Mouse (Mus musculus) small intestine, adult 2 months (tissue): ENCODE data around the gene Usp46. TPM values are rescaled to one million over a fixed set of nuclear protein-coding genes. Genes with fewer than 3 reads are reported as not detected.

Source experiments
- H3K27ac ChIP-seq: fragments of 200-500 bp; 2 replicates; pipeline ENCODE4 v1.5.1; 2012; ENCODE audit warnings: low read depth, low read length, control low read depth, inconsistent platforms; ENCODE audit not compliant: insufficient read depth
- H3K27me3 ChIP-seq: fragments of 200-500 bp; 2 replicates; pipeline ENCODE4 v1.6.1; 2012; ENCODE audit warnings: mild to moderate bottlenecking, moderate library complexity, low read length, inconsistent platforms; ENCODE audit not compliant: control insufficient read depth, insufficient read depth
- H3K36me3 ChIP-seq: fragments of 200-500 bp; 2 replicates; pipeline ENCODE4 v1.6.1; 2012; ENCODE audit warnings: mild to moderate bottlenecking, low read length, control low read depth, inconsistent platforms; ENCODE audit not compliant: control insufficient read depth, insufficient read depth
- H3K4me1 ChIP-seq: fragments of 200-500 bp; 2 replicates; pipeline ENCODE4 v1.6.1; 2012; ENCODE audit warnings: low read length, inconsistent platforms, mixed read lengths; ENCODE audit not compliant: control insufficient read depth, insufficient read depth, insufficient read length
- H3K4me3 ChIP-seq: fragments of 200-500 bp; 2 replicates; pipeline ENCODE4 v1.5.1; 2012; ENCODE audit warnings: low read depth, mild to moderate bottlenecking, control low read depth, inconsistent platforms, low read length, moderate library complexity
- CTCF ChIP-seq: fragments of 200-500 bp; IDR thresholded peaks from 2 replicates; pipeline ENCODE4 v1.5.1; 2012; ENCODE audit warnings: low read depth, mild to moderate bottlenecking, control low read depth, inconsistent platforms, low read length, moderate library complexity, mixed read lengths; ENCODE audit not compliant: insufficient replicate concordance, insufficient read length; ENCODE audit errors: extremely low read depth
- POLR2A ChIP-seq: fragments of 200-500 bp; IDR thresholded peaks from 2 replicates; pipeline ENCODE4 v1.6.1; 2012; ENCODE audit warnings: low read depth, mild to moderate bottlenecking, control low read depth, inconsistent platforms, low read length, moderate library complexity
- WGBS: fragments of 180-500 bp; shearing (Covaris S2); methylation state at CpG from one replicate; pipeline ENCODE4 v1.1.7; 2018; 5-methylcytosine and 5-hydroxymethylcytosine counted together
- polyA plus RNA-seq: library from polyadenylated mRNA; depleted of rRNA; stranded (reverse); fragments of >200 nt; gene quantifications from 2 replicates; pipeline ENCODE4 v1.2.3, GENCODE M21; 2012

Usp46 gene
- polyA plus RNA-seq, 1 experiment = 0.96 TPM

- Histone ChIP-seq H3K27me3 (no peaks in the 10 kb centered on the region), H3K4me3 (no peak overlapping the region), H3K36me3 (peaks cover 4% of the 10 kb centered on the region; the same call in 1 of the 2 replicates), H3K4me1 (no peaks in the 10 kb centered on the region), H3K27ac (no peak overlapping the region)
- no peak for TF ChIP-seq POLR2A
- TF ChIP-seq CTCF = no peak
These were observed 73.4 kb downstream of the Usp46 start for GRCm38 (mm10) chr5:73994850-73995249.

- no peaks in the 10 kb centered on the region for H3K4me1 ChIP-seq
- no peak overlapping the region for H3K27ac ChIP-seq
- 62% methylated on average over 4 of the region's 4 CpGs for WGBS
- H3K36me3 ChIP-seq = no peaks in the 10 kb centered on the region
- H3K27me3 ChIP-seq = no peaks in the 10 kb centered on the region
- TF ChIP-seq POLR2A (no peak), CTCF (peak; percentile 19; the same call in 1 of the 2 replicates)
- H3K4me3 ChIP-seq = no peak overlapping the region
These were observed 74.7 kb downstream of the Usp46 start for GRCm38 (mm10) chr5:73993538-73993937.

GRCm38 (mm10) chr5:73992321-73992720 is 75.9 kb downstream of the Usp46 start:
- no peak for TF ChIP-seq POLR2A
- TF ChIP-seq CTCF = no peak
- Histone ChIP-seq H3K27ac (no peak overlapping the region), H3K4me3 (no peak overlapping the region), H3K27me3 (no peaks in the 10 kb centered on the region), H3K4me1 (no peaks in the 10 kb centered on the region), H3K36me3 (no peaks in the 10 kb centered on the region)
- 90% methylated on average over 13 of the region's 13 CpGs for WGBS

DNA sequence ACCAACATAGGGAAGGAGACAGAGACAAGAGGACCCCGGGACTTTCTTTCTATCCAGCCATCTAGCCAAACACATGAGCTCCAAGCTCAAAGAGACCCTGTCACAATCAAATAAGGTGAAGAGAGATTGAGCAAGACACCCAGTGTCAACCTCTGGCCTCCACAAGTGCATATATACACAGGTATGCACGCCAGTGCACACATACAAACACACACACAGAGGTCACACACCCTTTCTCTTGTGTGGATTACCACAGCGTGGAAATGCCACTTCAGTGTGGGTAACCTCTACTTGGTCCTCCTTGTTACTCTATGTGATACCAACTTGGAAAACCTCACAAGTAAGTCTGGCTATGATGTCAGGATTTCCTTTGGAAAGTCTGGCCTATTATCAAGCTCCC is 78.7 kb downstream of the Usp46 start:
- no peaks in the 10 kb centered on the region for H3K36me3 ChIP-seq
- H3K27ac ChIP-seq = no peak overlapping the region
- H3K4me3 ChIP-seq = no peak overlapping the region
- H3K27me3 ChIP-seq = no peaks in the 10 kb centered on the region
- H3K4me1 ChIP-seq = no peaks in the 10 kb centered on the region
- WGBS = 92% methylated on average over 3 of the region's 3 CpGs
- TF ChIP-seq POLR2A = no peak

GRCm38 (mm10) chr5:73987777-73988560 is 80.3 kb downstream of the Usp46 start:
- WGBS = 52% methylated on average over 13 of the region's 13 CpGs
- TF ChIP-seq POLR2A (no peak), CTCF (no peak)
- no peaks in the 10 kb centered on the region for H3K36me3 ChIP-seq
- H3K27me3 ChIP-seq = no peaks in the 10 kb centered on the region
- H3K4me1 ChIP-seq = no peaks in the 10 kb centered on the region
- H3K4me3 ChIP-seq = no peak overlapping the region
- no peak overlapping the region for H3K27ac ChIP-seq

- Histone ChIP-seq H3K27me3 (no peaks in the 10 kb centered on the region), H3K27ac (no peak overlapping the region), H3K4me3 (no peak overlapping the region), H3K4me1 (no peaks in the 10 kb centered on the region), H3K36me3 (no peaks in the 10 kb centered on the region)
- no peak for TF ChIP-seq CTCF
- no peak for TF ChIP-seq POLR2A
- 71% methylated on average over 11 of the region's 11 CpGs for WGBS
These were observed 90.8 kb downstream of the Usp46 start for GRCm38 (mm10) chr5:73977426-73977825.

GRCm38 (mm10) chr5:73971701-73972100 is 96.5 kb downstream of the Usp46 start:
- TF ChIP-seq POLR2A (no peak), CTCF (no peak)
- Histone ChIP-seq H3K4me3 (no peak overlapping the region), H3K36me3 (no peaks in the 10 kb centered on the region), H3K4me1 (no peaks in the 10 kb centered on the region), H3K27me3 (no peaks in the 10 kb centered on the region), H3K27ac (no peak overlapping the region)
- 63% methylated on average over 5 of the region's 5 CpGs for WGBS

- WGBS = 36% methylated on average over 7 of the region's 7 CpGs
- Histone ChIP-seq H3K27ac (peak overlapping the region; percentile 67; the same call in 1 of the 2 replicates), H3K27me3 (no peaks in the 10 kb centered on the region), H3K36me3 (no peaks in the 10 kb centered on the region), H3K4me1 (no peaks in the 10 kb centered on the region), H3K4me3 (no peak overlapping the region)
- TF ChIP-seq POLR2A = no peak
- no peak for TF ChIP-seq CTCF
These were observed 98.1 kb downstream of the Usp46 start for GRCm38 (mm10) chr5:73970024-73970628.
